Mouse (Mus musculus) ES-E14 (cell line): ENCODE data around the gene Hnrnpa1. TPM values are rescaled to one million over a fixed set of nuclear protein-coding genes. Genes with fewer than 3 reads are reported as not detected.
"Not testable (repeated sequence)": the region's sequence is repeated elsewhere in the genome, so short reads cannot be mapped to it uniquely, and the experiment has no call there.

Source experiments
- DNase-seq: peaks from one replicate; pipeline ENCODE4 v3.0.0-alpha.2; 2013; ENCODE audit warnings: low read depth, low spot score
- H3K27ac ChIP-seq: 2 replicates; pipeline ENCODE4 v1.5.1; 2012; ENCODE audit warnings: low read depth, mild to moderate bottlenecking, low read length, moderate library complexity, mixed read lengths; ENCODE audit not compliant: poor library complexity, insufficient read depth, severe bottlenecking
- H3K36me3 ChIP-seq: 2 replicates; pipeline ENCODE4 v1.6.1; 2012; ENCODE audit warnings: mild to moderate bottlenecking, low read length, moderate library complexity, mixed read lengths; ENCODE audit not compliant: control insufficient read depth, poor library complexity, insufficient read depth, severe bottlenecking
- H3K4me1 ChIP-seq, 2 experiments: fragments of 150-350 bp in 1 of 2; sonication (generic) in 1 of 2; 2 replicates each; pipeline ENCODE4 v1.6.1; 2012; ENCODE audit warnings: low read length in 2 of 2, mild to moderate bottlenecking in 1 of 2, mixed read lengths in 1 of 2; ENCODE audit not compliant: control insufficient read depth in 2 of 2, insufficient read depth in 2 of 2, poor library complexity in 1 of 2
- H3K4me3 ChIP-seq, 2 experiments: fragments of 150-350 bp in 1 of 2; sonication (generic) in 1 of 2; 2 replicates each; pipeline ENCODE4 v1.5.1; 2012; ENCODE audit warnings: low read length in 2 of 2, low read depth in 1 of 2, mild to moderate bottlenecking in 1 of 2, mixed read lengths in 1 of 2; ENCODE audit not compliant: insufficient read depth in 1 of 2, poor library complexity in 1 of 2, severe bottlenecking in 1 of 2
- H3K9ac ChIP-seq: 2 replicates; pipeline ENCODE4 v1.6.1; 2012; ENCODE audit warnings: low read depth, mild to moderate bottlenecking, low read length, mixed read lengths; ENCODE audit not compliant: poor library complexity, insufficient read depth, severe bottlenecking
- H3K9me3 ChIP-seq: fragments of 150-350 bp; sonication (generic); 2 replicates; pipeline ENCODE4 v1.6.1; 2012; ENCODE audit warnings: low read depth, mild to moderate bottlenecking, low read length; ENCODE audit not compliant: control insufficient read depth, insufficient read depth
- CHD2 ChIP-seq: IDR thresholded peaks from 2 replicates; pipeline ENCODE4 v1.6.1; 2014; ENCODE audit warnings: mild to moderate bottlenecking, low read depth, low read length, inconsistent platforms
- HCFC1 ChIP-seq: IDR thresholded peaks from 2 replicates; pipeline ENCODE4 v1.6.1; 2012; ENCODE audit warnings: low read length, inconsistent platforms, borderline replicate concordance; ENCODE audit not compliant: insufficient read depth
- MAFK ChIP-seq: IDR thresholded peaks from 2 replicates; pipeline ENCODE4 v1.6.1; 2014; ENCODE audit warnings: mild to moderate bottlenecking, low read depth, low read length, inconsistent platforms; ENCODE audit not compliant: insufficient read depth
- ZC3H11A ChIP-seq: IDR thresholded peaks from 2 replicates; pipeline ENCODE4 v1.6.1; 2012; ENCODE audit warnings: low read depth, mild to moderate bottlenecking, inconsistent platforms, low read length, borderline replicate concordance
- ZNF384 ChIP-seq: IDR thresholded peaks from 2 replicates; pipeline ENCODE4 v1.6.1; 2012; ENCODE audit warnings: low read depth, low read length, inconsistent platforms
- in situ Hi-C, 2 experiments: fragments of 600-800 bp; cut with MboI; formaldehyde crosslinking; loops; one replicate each; pipeline ENCODE4 v1.15.1; 2025; ENCODE audit warnings: low sequenced_read_pairs in 2 of 2, inconsistent platforms in 1 of 2; ENCODE audit not compliant: unreplicated experiment in 2 of 2
- total RNA-seq: library from RNA; depleted of rRNA; stranded (reverse); fragments of 300-350 nt; gene quantifications from 2 replicates; pipeline ENCODE4 v1.2.3, GENCODE M21; 2012

Gene Hnrnpa1
- total RNA-seq, 1 experiment: 519 TPM

GRCm38 (mm10) chr15:103233119-103233518 is 7.1 kb upstream of the Hnrnpa1 start:
- Histone ChIP-seq H3K36me3 (no peaks in the 10 kb centered on the region; the same call in 1 of the 2 replicates), H3K27ac (no peak overlapping the region)
- no peak for DNase-seq

GRCm38 (mm10) chr15:103237295-103237694 is 2.9 kb upstream of the Hnrnpa1 start:
- no peak overlapping the region; the same call in 1 of the 2 replicates for H3K9ac ChIP-seq
- no peak for DNase-seq
- H3K9me3 ChIP-seq: no peaks in the 10 kb centered on the region
- H3K27ac ChIP-seq: no peak overlapping the region
- H3K4me3 ChIP-seq: peak overlapping the region in 1 of 2 experiments; percentile 27; a peak in 1 of 4 replicates
- peaks cover 0 to 4% of the 10 kb centered on the region in 2 experiments; a peak in 2 of 4 replicates for H3K4me1 ChIP-seq
- in situ Hi-C loops: no loop called here
- no peak for TF ChIP-seq ZC3H11A
- no peak for TF ChIP-seq ZNF384
- no peak for TF ChIP-seq HCFC1
- no peak for TF ChIP-seq CHD2
- TF ChIP-seq MAFK: no peak
- H3K36me3 ChIP-seq: peaks cover 18% of the 10 kb centered on the region

More at GRCm38 (mm10) chr15:103233119-103233518, 7.1 kb upstream of the Hnrnpa1 start:
- H3K4me3 ChIP-seq: no peak overlapping the region
- H3K9me3 ChIP-seq: no peaks in the 10 kb centered on the region
- H3K9ac ChIP-seq: no peak overlapping the region
- in situ Hi-C loops: no loop called here
- H3K4me1 ChIP-seq: peaks cover 0 to 7% of the 10 kb centered on the region in 2 experiments; a peak in 3 of 4 replicates
- TF ChIP-seq CHD2 (no peak), ZC3H11A (no peak), HCFC1 (no peak), MAFK (no peak)

GRCm38 (mm10) chr15:103239130-103239684 is 1.0 kb upstream of the Hnrnpa1 start:
- DNase-seq: peak; percentile 96
- TF ChIP-seq CHD2 (peak; percentile 83), ZNF384 (no peak), ZC3H11A (no peak), MAFK (no peak), HCFC1 (0 out of 2 replicates have a peak, but pooled peaks have one; percentile 9)
- Histone ChIP-seq H3K4me3 (peak overlapping the region; percentile 90 to 94), H3K9ac (peak overlapping the region; percentile 99), H3K27ac (peak overlapping the region; percentile 97), H3K9me3 (no peaks in the 10 kb centered on the region), H3K36me3 (peaks cover 34% of the 10 kb centered on the region), H3K4me1 (peaks cover 4% of the 10 kb centered on the region in 2 experiments; a peak in 3 of 4 replicates)
- in situ Hi-C loops: no loop called here

GRCm38 (mm10) chr15:103239685-103240159 is 510 bp upstream of the Hnrnpa1 start, which contains the start of gene Cbx5:
Cbx5 (minus strand) TSS chr15:103239816.
- peaks cover 34% of the 10 kb centered on the region for H3K36me3 ChIP-seq
- peak within 1 kb of the TSS; percentile 97 for H3K27ac ChIP-seq
- peak within 1 kb of the TSS; percentile 93 to 94 for H3K4me3 ChIP-seq
- peaks cover 4% of the 10 kb centered on the region in 2 experiments; a peak in 3 of 4 replicates for H3K4me1 ChIP-seq
- DNase-seq: peak; percentile 93
- TF ChIP-seq MAFK: no peak
- TF ChIP-seq ZNF384: no peak; the same call in 1 of the 2 replicates
- TF ChIP-seq CHD2: no peak
- TF ChIP-seq HCFC1: no peak
- no peak for TF ChIP-seq ZC3H11A
- in situ Hi-C loops: no loop called here
- peak within 1 kb of the TSS; percentile 99 for H3K9ac ChIP-seq
- H3K9me3 ChIP-seq: no peaks in the 10 kb centered on the region

- Histone ChIP-seq H3K4me3 (peak overlapping the region; percentile 93 to 94), H3K27ac (peak overlapping the region; percentile 94), H3K9ac (peak overlapping the region; percentile 98), H3K36me3 (peaks cover 44% of the 10 kb centered on the region)
- in situ Hi-C loops, DNase-seq, H3K4me1 ChIP-seq, H3K9me3 ChIP-seq: not testable (repeated sequence)
Observed at GRCm38 (mm10) chr15:103241071-103242018, 1.1 kb downstream of the Hnrnpa1 start.
